Mouse (Mus musculus) kidney, adult 11 months (tissue): ENCODE results near the gene Rapgef1.

Experiments used
- DNase-seq: peaks from one replicate; pipeline ENCODE4 v3.0.0; 2022

The Rapgef1 gene

GRCm38 (mm10) chr2:29675846-29676245, 56.3 kb downstream of the Rapgef1 start:
- peak; percentile 27 for DNase-seq

GRCm38 (mm10) chr2:29676513-29676912, 57.0 kb downstream of the Rapgef1 start:
- no peak for DNase-seq

- no peak for DNase-seq
Observed at GRCm38 (mm10) chr2:29677842-29678241, 58.3 kb downstream of the Rapgef1 start.

GRCm38 (mm10) chr2:29678524-29678923, 59.0 kb downstream of the Rapgef1 start:
- no peak for DNase-seq

- no peak for DNase-seq
Observed at GRCm38 (mm10) chr2:29679710-29680584, 60.4 kb downstream of the Rapgef1 start.

- no peak for DNase-seq
Observed at GRCm38 (mm10) chr2:29683261-29683999, 63.9 kb downstream of the Rapgef1 start.

GRCm38 (mm10) chr2:29684498-29684897, 65.0 kb downstream of the Rapgef1 start:
- no peak for DNase-seq

- DNase-seq: no peak
Observed at GRCm38 (mm10) chr2:29689014-29689413, 69.5 kb downstream of the Rapgef1 start.

GRCm38 (mm10) chr2:29689495-29689894, 70.0 kb downstream of the Rapgef1 start:
- no peak for DNase-seq

- no peak for DNase-seq
Observed at GRCm38 (mm10) chr2:29691068-29691467, 71.5 kb downstream of the Rapgef1 start.

- no peak for DNase-seq
Observed at GRCm38 (mm10) chr2:29691507-29691906, 72.0 kb downstream of the Rapgef1 start.

GRCm38 (mm10) chr2:29692192-29692591, 72.7 kb downstream of the Rapgef1 start:
- no peak for DNase-seq

- DNase-seq: no peak
Observed at GRCm38 (mm10) chr2:29696207-29696800, 76.8 kb downstream of the Rapgef1 start.

- no peak for DNase-seq
Observed at GRCm38 (mm10) chr2:29698421-29699290, 79.1 kb downstream of the Rapgef1 start.

- no peak for DNase-seq
Observed at GRCm38 (mm10) chr2:29700898-29701297, 81.4 kb downstream of the Rapgef1 start.

- no peak for DNase-seq
Observed at GRCm38 (mm10) chr2:29701393-29701792, 81.9 kb downstream of the Rapgef1 start.

- DNase-seq: no peak
Observed at GRCm38 (mm10) chr2:29702189-29702588, 82.7 kb downstream of the Rapgef1 start.

- DNase-seq: no peak
Observed at GRCm38 (mm10) chr2:29703104-29704081, 83.9 kb downstream of the Rapgef1 start.

- no peak for DNase-seq
Observed at GRCm38 (mm10) chr2:29705493-29705892, 86.0 kb downstream of the Rapgef1 start.

- DNase-seq: no peak
Observed at GRCm38 (mm10) chr2:29706726-29707620, 87.5 kb downstream of the Rapgef1 start.
